Mouse (Mus musculus): Measurements from ENCODE around the gene Doc2g.
"Not testable (repeated sequence)": the region's sequence is repeated elsewhere in the genome, so short reads cannot be mapped to it uniquely, and the experiment has no call there.

Doc2g gene

DNA sequence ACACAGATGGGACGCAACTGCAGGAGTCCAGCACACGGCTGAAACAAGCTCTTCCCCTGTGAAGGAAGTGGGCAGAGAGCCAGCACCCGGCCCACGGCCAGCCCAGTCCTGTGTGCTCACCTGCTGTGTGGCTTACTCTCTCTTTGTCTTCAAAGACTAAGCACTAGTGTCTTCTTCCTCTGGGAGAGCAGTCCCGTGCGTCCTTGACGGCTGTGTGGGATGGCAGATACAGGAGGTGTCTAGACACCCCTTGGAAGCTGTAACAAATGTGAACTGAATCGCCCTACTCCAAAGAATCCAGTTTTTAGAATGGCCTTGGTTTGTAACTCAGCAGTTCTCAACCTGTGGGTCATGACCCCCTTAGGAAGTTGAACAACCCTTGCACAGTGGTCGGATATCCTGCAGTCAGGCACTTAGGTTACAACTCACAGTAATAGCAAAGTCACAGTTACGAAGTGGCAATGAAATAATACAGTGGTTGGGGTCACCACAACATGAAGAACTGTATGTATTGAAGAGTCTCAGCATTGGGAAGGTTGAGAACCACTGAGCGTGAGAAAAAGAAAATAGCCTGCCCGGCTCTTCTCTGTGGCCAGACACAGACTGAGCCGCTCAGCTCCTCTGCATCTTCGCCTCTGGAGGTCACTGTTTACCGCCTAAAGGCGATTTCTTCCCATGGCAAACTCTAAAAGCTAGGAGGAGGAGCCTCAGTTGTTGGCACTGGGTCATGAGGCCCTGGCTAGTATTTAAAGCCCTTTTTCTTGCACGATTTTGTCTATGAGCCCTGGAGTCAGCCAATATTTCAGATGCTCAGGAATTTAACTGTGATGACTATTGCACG lies 15.8 kb downstream of the Doc2g start:
- DNase-seq: peak; percentile 83

DNA sequence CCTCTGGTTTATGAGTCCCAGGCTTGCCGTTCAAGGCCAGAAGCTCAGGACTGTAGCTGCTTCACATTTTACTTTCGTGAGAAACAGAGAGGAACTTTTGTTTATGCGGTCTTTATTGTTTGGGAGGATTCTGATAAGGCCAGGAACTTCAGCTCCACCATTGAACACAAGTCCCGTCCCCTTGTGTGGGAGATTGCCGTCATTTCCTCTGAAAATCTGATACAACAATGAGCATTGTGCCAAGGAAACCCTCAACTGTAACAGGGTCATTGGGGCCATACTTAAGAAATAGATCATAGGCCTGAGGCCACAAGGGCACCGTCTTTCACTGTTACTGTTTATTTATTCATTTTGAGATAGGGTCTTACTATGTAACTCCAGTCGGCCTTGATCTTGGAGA lies 20.1 kb downstream of the Doc2g start:
- DNase-seq: no peak

DNA sequence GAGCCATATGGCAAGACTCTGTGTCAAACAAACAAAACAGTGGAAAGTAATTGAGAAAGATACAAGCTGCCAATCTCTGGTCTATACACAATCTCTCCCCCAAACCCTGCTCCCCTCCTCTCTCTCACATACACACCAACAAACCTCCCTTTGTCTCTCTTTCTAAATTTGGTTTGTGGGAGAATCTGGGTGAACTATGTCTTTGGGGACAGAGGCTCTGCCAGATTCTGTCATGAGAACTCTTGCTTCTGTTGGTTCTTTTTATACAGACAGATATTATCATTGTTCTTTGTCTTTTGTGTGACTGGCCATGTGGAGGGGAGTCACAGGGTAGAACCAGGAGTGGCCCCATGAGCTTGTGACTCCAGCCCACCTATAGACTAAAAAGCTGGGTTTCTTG lies 24.5 kb downstream of the Doc2g start:
- DNase-seq: peak; percentile 59

DNA sequence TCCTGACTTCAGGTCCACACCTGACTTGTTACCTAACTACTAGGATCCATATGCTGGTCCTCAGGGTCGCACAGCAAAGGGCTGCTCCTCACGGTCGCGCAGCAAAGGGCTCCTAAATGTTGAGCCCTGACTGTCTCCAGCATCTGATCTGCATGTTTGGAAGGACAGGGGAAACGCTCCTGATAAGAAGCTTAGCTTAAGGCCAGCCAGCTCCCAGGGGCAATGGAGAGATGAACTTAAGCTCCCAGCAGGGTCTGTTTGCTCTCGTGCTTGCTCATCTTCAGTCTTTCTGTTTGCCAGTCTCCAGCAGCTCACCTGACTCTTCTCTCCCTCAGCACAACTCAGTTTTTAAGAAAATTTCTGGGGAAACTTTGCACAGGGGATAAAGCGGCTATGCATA lies 29.6 kb downstream of the Doc2g start:
- DNase-seq: no peak

DNA sequence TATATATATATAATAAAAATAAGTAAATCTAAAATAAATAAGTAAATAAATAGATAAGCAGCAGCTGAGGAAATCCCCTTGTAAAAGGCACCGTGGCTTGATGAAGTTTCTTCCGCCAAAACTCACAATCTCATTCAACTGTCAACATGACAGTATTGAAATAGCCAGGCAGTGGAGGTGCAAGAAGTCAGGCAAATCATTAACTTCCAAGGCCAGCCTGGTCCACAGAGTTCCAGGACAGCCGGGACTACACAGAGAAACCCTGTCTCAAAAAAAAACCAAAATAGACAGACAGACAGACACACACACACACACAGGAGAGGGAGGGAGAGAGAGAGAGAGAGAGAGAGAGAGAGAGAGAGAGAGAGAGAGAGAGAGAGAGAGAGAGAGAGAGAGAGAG lies 30.2 kb downstream of the Doc2g start:
- no peak for DNase-seq

DNA sequence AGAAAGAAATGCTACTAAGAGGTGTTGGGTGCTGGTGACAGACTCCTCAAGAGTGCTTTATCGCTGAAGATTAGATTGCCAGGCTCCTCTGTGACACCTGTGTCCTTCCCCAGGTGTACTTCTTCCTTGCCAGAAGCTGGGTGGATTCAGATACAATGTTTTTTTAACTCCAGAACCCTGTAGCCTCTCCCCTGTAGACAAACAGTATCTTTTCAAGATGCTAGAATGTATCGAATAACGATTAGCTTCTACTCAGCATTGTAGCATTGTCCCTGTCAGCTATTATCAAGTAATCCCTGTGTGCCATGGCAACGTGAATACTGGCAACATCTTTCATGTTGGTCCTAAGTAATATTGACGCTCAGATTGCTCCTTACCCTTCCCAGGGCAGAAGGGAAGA lies 30.6 kb downstream of the Doc2g start:
- DNase-seq: no peak

DNA sequence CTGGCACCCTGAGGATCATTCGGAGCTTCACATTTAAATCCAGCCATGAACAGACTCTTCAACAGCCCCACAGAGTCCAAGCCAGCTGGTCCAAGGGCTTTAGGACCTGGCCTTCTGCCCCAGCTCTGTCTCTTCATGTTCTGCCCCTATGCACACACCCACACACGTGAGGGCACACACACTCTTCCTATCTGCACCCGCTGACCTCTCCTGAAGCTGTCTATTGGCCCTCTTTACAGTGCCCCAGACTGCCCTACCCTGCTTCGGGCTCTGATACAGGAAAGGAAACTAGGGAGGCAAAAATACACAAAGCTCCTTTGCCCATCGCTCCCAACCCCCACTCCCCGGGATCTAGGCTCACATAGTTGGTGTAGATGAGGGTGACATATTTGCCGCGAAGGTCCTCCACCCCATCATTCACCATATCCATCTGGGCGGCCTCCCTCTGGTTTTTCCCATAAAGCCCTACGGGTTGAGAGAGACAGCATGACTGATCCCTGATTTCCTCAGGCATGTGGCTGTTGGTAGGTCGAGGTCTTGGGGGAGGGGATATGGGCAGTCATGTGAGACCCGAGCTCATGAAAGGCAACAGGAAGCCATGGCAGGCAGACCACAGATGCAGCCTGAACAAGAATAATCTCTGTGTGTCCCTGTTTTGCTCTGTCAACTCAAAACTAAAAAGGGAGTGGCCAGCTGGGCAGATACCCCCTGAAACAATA lies 33.4 kb downstream of the Doc2g start:
- peak; percentile 30 for DNase-seq

DNA sequence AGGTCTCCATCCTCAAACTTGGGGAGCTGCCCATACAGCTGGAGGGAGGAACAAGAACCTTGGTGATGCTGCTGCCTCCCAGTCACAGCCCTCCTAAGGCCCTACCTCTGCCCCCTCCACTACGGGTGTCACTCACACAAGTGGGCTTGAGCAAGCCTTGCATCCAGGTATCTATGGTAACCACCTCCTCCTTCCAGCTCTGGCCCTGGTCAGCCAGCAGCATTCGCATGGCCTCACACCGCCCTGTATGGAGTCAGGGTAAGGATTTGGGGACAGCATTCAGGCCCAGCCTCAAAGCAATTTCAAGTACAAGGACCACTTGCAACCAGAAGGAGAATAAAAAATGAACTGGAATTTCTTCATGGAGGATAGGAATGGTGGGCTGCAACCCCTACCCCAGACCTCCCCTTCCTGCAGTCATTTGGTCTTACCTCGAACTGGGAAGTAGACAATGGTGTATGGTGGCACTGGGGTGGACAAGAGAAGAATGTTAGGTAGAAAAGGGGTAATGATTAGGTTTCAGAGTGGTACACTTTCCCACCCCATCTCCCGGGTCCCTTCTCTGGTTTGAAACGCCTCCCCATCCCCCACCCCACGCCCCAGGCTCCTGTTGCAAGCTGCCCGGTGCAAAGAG lies 34.2 kb downstream of the Doc2g start:
- not testable (repeated sequence) for DNase-seq

DNA sequence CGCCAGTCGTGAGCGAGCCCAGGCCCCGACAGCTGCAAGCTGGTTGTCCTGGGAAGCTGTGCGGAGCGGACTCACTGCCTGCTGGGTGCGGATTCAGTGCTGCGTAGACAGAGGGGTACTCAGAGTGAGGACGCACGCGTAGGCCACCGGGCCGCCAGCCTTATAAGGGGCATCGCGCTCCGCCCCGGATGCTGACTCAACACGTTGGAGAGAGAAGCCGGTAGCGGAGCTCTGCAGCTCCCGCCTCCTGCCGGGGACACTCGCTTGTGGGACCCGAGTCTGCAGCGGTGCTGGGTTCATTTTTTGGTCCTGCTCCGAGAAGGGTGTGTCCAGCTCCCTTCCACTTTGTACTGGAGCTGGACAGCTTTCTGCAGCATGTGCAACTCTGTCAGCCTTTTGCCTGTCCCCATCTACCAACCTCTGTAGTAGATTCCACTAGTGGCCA lies 34.7 kb downstream of the Doc2g start, which contains the start of gene Gstp1:
Gene Gstp1, minus strand, starts transcription at position 198 of the 445 bp plus-strand sequence.
- DNase-seq: peak; percentile 92

DNA sequence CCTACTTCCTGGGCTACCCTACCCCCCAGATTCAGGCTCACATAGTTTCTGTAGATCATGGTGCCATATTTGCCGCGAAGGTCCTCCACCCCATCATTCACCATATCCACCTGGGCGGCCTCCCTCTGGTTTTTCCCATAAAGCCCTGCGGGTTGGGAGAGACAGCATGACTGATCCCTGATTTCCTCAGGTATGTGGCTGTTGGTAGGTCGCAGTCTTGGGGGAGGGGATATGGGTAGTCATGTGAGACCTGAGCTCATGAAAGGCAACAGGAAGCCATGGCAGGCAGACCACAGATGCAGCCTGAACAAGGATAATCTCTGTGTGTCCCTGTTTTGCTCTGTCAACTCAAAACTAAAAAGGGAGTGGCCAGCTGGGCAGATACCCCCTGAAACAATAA lies 37.8 kb downstream of the Doc2g start:
- not testable (repeated sequence) for DNase-seq

DNA sequence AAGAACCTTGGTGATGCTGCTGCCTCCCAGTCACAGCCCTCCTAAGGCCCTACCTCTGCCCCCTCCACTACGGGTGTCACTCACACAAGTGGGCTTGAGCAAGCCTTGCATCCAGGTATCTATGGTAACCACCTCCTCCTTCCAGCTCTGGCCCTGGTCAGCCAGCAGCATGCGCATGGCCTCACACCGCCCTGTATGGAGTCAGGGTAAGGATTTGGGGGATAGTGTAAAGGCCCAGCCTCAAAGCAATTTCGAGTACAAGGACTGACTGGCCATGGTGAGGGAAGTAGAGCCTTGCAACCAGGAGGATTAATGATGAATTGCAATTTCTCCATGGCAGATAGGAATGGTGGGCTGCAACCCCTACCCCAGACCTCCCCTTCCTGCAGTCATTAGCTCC lies 38.4 kb downstream of the Doc2g start:
- not testable (repeated sequence) for DNase-seq

DNA sequence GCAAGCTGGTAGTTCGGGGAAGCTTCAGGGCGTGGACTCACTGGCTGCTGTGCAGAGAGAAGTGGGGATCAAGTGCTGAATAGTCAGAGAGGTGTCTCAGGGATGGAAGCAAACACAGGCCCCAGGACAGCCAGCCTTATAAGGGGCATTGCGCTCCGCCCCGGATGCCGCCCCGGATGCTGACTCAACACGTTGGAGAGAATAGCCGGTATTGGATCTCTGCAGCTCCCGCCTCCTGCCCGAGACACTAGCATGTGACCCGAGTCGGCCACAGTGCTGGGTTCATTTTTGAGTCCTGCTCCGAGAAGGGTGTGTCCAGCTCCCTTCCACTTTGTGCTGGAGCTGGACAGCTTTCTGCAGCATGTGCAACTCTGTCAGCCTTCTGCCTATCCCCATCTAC lies 39.0 kb downstream of the Doc2g start:
- no peak for DNase-seq

DNA sequence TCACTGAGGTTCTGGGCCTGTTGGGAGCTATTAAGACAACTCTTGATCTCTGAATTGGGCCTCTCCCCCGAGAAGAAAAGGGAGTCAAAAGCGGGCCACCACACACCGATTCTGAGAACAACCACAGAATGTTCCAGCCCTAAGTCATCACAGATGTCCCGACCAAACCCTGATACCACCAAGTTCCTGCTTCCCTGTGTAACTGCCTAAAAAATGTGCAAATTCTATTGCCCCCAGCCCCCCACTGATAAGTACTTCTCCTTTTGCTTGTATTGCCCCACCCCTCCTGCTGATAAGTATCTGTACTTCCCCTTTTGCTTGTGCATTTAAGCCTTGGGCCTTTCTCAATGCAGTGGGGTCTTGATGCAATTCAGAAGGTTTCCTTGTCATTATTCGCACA lies 41.0 kb downstream of the Doc2g start:
- DNase-seq: not testable (repeated sequence)

DNA sequence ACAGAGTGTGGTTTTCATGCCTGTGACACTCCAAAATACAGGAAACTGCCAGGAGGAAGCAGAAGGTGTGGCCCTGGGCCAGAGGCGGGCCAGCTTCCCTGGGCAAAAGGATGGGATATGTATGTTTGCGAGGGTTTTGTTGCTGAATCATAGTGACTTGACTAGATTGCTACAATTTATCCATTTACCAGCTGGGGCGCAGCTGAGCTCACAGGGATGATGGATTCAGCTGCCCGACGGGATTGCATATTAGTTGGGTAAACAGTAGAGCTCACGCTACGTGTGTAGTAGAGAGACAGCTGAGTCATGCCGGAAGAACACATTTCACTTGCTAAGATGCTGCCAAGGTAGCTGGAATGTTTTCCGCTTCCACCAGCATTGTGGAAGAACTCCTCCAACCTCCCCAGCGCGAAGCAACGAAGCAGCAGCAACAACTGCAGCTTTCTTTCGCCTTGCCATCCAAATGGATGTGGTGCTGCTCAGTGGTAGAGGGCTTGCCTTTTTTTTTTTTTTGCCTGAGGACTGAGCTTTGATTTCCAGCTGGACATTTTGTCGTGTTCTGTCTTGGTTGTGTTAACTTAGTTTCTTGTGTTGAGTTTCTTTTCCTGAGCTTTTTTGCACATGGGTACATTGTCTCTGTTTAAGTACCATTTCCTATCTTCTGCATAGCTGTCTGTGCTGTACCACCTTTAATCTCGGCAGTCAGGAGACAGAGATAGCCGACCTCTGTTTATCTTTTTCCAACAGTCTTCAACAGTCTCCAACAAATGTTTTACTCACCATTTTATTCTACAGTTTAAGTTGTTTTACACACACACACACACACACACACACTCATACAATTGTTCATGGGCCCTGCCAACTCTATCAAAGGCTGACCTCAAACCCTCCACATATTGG lies 43.1 kb downstream of the Doc2g start, which contains the start of gene Gstp2:
Gene Gstp2, minus strand, starts transcription at position 58 of the 900 bp plus-strand sequence.
- DNase-seq: peak; percentile 91

DNA sequence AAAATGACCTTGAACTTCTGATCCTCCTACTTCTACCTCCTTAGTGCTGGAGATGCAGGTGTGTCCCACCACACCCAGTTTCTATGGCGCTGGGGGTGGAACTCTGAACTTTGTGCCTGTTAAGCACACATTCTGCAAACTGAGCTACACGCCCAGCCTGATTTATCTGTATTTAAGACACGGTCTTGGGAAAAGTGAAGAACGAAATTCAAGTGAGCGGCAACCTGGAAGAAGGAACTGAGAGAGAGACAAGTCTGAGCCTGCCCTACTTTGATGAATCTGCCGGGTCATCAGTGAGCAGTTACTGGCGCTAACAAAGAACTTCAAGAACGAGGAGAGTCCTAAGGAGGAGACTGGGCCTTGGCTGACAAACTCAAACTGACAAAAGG lies 43.7 kb downstream of the Doc2g start:
- DNase-seq: no peak

DNA sequence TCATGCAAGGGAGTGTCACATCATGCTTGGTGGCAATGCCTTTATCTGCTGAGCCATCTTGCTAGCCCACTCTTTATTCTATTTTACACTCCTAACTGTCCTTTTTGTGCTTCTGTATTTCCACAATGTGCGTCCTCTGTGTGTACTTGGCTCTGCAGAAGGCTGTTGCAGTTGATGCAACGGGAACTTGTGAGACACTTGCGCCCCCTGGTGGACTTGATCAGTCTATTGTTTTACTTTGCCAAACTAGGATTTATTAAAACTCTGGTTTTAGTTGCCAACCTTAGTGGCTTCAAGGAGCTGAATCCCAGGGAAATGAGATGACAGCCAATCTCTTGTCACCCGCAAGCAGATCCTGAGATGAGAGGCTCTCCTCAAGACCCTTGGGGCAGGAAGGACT lies 44.7 kb downstream of the Doc2g start:
- peak; percentile 41 for DNase-seq

DNA sequence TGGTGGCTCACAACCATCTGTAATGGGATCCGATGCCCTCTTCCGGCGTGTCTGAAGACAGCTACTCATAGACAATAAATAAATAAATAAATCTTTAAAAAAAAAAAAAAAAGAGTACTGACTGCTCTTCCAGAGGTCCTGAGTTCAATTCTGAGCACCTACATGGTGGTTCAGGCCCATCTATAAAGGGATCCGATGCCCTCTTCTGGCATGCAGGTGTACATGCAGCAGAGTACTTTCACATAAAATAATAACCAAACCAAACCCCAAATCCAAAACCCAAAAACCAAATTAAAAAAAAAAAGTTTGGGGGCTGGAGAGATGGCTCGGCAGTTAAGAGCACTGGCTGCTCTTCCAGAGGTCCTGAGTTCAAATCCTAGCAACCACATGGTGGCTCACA lies 46.0 kb downstream of the Doc2g start:
- DNase-seq: not testable (repeated sequence)

DNA sequence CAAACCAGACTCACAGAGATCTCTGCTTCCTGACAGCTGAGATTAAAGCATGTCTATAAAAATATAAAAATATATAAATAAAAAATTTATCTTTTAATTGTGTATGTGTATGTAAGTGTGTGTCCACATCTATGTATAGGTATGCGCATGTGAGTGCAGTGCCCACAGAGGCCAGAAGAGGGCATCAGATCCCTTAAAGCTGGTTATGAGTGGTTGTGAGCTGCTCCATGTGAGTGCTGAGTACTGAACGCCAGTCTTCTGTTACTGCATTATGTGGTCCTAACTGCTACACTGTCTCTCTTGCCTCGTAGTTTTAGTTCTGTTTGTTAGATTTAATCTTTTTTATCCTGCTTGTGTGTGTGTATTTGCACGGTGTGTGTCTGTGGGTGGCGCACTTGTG lies 47.9 kb downstream of the Doc2g start:
- DNase-seq: no peak

DNA sequence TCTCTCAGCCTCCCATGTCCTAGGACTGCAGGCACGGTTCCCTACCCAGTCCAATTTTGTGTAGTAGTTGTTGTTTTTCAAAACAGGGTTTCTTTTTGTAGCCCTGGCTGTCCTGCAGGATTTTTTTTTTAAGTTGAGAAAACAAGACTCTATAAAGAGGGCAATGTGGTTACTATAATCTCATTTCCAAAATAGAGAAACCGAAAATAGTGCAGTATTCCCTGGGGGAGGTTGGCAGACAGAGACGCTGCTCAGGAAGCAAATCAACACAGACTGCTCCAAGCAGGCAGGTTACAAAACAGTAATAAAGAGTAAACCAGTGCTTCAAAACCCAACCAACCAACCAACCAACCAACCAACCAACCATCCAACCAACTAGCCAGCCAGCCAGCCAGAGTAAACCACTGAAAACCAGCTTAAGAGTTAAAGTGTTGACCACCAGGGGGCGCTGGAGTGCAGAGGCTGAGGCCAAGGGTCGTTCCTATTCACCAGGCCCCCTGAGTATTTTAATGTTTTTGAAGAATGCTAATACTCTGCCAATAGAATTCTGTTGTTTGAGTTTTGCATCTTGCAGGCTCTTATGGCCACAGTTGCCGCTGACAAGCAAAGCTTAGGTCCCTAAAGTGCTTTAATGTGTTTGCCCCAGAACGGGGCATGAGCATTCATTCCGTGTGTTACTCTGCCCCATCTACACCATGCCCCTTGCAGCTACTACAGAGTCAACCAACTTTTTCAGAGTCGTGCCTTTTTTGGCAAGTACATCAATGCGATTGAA lies 48.8 kb downstream of the Doc2g start:
- no peak for DNase-seq

DNA sequence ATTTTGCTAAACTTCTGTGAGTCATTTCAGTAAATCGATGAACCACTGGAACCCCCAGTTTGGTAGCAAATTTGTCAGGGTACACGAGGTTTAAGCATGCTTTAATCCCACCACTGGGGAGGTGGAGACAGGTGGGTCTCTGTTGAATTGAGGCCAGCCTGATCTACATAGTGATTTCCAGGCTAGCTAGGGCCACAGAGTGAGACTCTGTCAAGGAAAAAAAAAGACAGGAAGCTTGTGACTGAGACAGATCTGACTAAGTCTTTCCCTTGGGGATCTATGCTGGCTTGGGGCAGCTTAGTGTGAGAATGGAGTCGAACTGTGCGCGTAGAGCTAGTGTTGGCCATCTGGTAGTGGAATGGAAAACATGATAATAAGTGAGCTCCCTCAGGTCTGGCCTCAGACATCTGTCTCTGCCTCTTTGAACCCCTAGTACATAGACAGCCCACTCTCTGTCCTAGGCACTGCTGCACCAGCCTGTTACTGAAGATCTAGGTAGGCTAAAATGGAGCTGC lies 49.5 kb downstream of the Doc2g start:
- DNase-seq: no peak

DNA sequence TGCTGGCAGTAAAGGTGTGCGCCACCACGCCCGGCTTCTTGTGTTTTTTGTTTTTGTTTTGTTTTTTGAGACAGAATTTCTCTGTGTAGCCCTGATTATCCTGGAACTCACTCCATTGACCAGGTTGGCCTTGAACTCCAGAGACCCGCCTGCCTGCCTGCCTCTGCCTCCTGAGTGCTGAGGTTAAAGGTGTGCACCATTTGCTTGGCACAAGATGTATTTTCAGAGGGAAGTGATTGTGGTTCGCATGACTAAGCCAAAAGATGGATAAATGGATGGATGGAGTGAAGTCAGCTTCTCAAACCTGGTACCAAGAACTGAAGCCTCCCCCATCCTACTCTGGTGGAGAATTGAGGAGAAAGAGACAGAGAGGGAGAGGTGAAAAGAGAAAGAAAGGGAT lies 51.5 kb downstream of the Doc2g start:
- no peak for DNase-seq

All from layer of hippocampus, adult 9-11 months (tissue).